Mouse (Mus musculus) c-Kit-positive CD71-positive TER-119-positive erythroid progenitor cells, embryonic 14.5 days (primary cell): ENCODE measurements at regions not wholly inside any gene's neighbourhood (a gene's known extent, or its start where the extent isn't known, plus 50 kb on each side); places are given as distances from the start of the nearest gene placed in this dataset.

Experiments
- DNase-seq: peaks from one replicate; pipeline ENCODE4 v3.0.0-alpha.2; 2013; ENCODE audit warnings: low spot score

- DNase-seq, result no peak
Observed at GRCm38 (mm10) chr2:38420498-38420897, 81.4 kb downstream of the Lhx2 start.

DNA sequence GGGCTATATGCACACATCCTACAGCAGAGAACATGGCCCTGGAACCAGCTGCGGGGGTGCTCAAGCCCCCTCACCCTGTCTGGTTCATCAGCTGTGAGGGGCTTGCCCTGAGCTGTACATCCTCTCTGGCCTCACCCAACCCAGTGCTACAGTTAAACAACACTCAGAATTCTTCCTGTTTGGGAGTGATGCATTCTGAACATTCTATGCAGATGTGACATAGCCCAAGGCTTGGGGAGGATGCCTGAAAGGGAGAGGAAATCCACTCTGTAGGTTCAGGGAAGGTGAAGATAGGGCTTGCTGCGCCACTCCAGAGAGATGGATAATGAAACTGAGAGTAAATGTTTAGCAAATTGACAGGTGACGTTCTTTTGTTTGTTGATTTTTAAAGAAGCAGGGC, 83.3 kb downstream of the Lhx2 start:
- DNase-seq, result no peak

- DNase-seq, result no peak
Observed at GRCm38 (mm10) chr2:38423886-38424277, 84.8 kb downstream of the Lhx2 start.

- DNase-seq, result no peak
Observed at GRCm38 (mm10) chr2:38424278-38424931, 85.3 kb downstream of the Lhx2 start.

GRCm38 (mm10) chr2:38424976-38425375, 85.9 kb downstream of the Lhx2 start:
- no peak for DNase-seq

DNA sequence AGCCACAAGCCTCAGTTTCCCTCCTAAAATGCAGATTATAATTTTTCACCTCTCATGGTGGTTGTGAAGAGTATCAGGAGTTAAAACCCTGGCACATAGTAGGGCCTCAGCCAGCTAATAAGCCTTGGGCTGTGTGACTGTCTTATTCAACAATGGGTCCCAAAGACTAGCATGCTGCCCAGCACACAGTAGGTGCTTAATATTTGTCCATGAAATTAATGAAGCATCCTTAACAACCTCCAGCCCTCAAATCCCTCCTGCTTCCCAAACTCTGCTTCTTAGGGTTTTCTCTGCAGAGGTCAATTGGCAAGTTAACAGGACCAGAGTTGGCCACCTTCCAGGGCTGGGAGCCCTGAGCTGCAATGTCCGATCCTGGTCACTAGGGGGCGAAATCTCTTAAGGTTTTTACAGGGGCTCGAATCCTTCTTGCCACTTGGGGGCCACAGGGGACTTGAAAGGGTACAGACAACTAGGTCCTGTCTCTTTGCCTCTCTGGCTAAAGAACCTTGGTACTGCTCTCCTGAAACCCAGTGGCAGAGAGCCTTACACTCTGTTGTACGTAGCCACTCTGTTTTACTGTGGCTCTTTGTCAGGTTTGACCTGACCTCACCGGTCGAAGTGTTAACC, 81.6 kb upstream of the Nek6 start:
- peak; percentile 64 for DNase-seq

DNA sequence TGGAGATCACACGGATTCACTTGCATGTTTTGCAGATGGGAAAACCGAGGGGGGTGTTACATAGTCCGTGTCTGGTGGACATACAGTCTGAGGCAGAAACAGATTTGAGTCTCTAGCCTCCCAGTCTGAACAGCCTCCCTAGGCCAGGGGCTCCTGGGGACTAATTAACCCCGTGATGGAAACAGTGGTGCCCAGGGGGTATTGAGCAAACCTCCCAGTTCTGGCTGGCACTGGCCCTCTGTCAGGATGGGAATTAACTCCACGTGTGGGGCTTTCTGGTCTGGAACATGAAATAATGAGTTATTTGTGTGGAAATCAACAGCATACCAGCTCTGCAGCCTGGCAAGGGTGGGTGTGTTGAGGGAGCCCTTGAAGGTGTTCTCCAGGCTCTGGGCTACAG, 79.9 kb upstream of the Nek6 start:
- DNase-seq, result no peak

DNA sequence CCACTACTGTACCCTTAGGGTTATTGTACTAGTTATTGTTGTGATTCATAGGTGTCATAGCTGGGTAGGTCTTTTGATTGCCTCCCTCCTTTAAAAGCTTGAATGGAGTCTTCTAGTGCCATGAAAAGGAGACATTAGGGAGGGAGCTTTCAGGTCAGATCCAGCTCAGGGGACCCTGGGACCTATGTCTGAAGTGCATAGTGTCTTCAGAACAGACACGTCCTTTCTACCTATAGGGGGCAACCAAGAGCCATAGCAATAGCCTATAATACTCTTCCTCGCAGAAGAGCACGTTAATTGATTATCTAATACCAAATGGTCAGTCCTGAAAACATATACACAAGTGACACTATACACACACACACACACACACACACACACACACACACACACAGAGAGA, 77.7 kb upstream of the Nek6 start:
- peak; percentile 20 for DNase-seq

DNA sequence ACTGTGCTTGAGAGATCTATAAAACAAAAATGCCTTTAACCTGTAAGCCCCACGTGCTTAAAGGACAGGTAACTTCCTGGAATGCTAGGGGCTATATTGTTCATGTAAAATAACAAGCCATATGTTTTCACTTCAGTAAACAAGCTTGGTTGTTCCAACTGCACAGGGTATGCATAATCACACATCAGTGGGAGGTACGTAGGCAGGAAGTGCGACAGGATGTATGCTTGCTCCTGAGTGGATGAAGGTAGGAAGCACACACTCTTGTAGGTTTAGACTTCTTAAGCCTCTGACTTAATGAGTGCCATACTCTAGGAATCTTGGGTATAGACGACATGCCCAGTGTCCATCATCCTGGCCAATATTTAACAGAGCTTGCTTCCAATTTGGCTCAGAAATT, 74.7 kb upstream of the Nek6 start:
- no peak for DNase-seq

DNA sequence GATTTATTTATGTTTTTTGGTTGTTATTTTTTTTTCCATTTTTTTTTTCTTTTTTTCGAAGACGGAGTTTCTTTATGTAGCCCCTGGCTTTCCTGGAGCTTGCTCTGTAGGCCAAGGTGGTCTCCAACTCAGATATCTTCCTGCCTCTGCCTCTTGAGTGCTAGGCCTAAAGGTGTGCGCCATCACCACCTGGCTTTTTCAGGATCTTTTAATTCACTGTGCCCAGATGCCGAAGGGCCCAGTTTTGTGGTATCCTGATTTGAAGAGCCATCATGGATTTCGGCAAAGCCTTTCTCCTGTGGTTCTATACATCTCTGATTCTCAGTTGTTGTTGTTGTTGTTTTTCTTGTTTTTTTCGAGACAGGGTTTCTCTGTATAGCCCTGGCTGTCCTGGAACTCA, 72.3 kb upstream of the Nek6 start:
- no peak for DNase-seq

DNA sequence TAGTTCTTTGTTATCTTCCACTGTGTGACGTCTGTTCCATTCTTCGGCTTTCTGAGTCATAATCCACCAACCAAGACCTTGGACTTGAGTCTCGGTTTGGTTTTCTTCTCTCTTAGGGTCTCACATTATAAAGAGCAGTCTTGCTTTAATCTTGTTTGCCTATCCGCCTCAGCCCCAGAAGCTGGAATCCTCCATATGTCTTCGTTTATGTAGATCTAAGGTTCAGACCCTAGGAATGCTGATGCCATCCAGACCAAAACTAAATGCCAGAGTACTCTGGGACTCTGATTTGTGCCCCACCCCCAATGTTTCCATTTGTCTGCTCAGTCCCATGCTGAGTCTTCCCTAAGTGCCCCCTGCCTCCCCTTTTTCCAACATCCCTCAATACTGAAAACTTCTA, 71.5 kb upstream of the Nek6 start:
- no peak for DNase-seq

GRCm38 (mm10) chr2:38449092-38449491, 62.4 kb upstream of the Nek6 start:
- no peak for DNase-seq

DNA sequence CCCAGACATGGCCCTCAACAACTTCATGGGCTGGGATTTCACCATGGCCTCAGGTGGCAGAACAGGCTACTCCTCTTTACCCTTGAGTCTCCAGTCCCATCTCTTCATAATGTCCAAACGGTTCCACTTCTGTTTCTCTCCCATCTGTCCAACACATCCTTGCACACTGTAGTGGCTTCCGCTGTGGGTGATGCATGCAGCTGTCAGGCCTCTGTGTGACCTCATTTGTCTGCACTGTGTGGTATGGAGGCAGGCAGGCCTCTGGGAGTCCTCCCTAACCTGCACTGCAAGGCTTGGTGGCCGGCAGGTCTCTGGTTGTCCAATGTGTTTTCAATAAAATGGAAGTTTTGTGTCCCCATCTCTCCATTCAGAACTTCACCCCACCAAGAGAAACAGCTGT, 54.9 kb upstream of the Nek6 start:
- DNase-seq, result no peak

GRCm38 (mm10) chr2:38460367-38460766, 51.1 kb upstream of the Nek6 start:
- DNase-seq, result no peak

DNA sequence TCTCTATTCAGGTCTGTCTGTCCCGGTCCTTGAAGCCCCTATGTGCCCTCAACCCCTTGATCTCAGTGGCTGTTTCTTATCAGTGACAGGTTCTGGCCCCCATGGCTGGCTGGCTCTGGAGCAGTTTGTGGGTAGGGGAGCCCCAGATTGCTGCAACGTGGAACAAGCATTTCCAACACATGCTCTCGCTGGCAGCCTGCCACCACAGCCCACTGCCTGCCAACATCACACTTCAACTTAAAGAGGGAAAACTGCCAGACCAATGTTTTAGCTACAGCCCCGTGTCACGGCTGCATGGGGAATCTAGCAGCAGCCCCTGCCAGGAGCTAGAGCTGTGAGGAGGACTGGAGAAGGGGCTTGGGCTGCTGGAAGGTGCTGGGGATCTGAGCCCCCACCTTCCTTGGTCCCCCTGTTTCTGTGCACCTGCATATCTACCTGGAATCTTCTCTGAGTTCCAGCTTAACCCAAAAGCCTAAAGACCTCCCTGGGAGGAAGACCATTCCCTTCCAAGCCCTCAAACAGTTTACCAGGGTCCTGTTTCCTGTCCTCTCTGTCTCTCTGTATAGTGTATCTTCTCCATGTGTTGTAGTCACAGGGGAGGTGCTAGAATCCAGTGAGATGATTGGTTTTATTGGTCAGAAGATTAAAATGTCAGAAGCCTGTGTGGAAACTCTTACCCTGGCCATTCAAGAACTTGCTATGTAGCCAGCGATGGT, 50.5 kb upstream of the Nek6 start:
- no peak for DNase-seq
